Mouse (Mus musculus) liver, adult 2 months (tissue): Measurements from ENCODE around the gene Prune2. TPM values are rescaled to one million over a fixed set of nuclear protein-coding genes. Genes with fewer than 3 reads are reported as not detected.

Source experiments
- DNase-seq: peaks from one replicate; pipeline ENCODE4 v3.0.0-alpha.2; 2011; ENCODE audit warnings: low read depth, low spot score; ENCODE audit errors: extremely low read depth
- H3K27ac ChIP-seq: fragments of 200-500 bp; replicated peaks from 2 replicates; pipeline ENCODE4 v1.5.1; 2012; ENCODE audit warnings: low read depth, mild to moderate bottlenecking, control low read depth, inconsistent platforms, low read length; ENCODE audit not compliant: insufficient read depth
- H3K27me3 ChIP-seq: fragments of 200-500 bp; 2 replicates; pipeline ENCODE4 v1.6.1; 2012; ENCODE audit warnings: mild to moderate bottlenecking, moderate library complexity, low read length, inconsistent platforms; ENCODE audit not compliant: control insufficient read depth, insufficient read depth
- H3K36me3 ChIP-seq: fragments of 200-500 bp; 2 replicates; pipeline ENCODE4 v1.6.1; 2012; ENCODE audit warnings: low read length, inconsistent platforms; ENCODE audit not compliant: control insufficient read depth, insufficient read depth
- H3K4me1 ChIP-seq: fragments of 200-500 bp; 2 replicates; pipeline ENCODE4 v1.6.1; 2011; ENCODE audit warnings: low read length; ENCODE audit not compliant: control insufficient read depth, insufficient read depth
- H3K4me3 ChIP-seq: fragments of 200-500 bp; 2 replicates; pipeline ENCODE4 v1.5.1; 2011; ENCODE audit warnings: low read depth, mild to moderate bottlenecking, control low read depth, low read length, moderate library complexity; ENCODE audit not compliant: insufficient read depth
- H3K79me2 ChIP-seq: fragments of 200-500 bp; 2 replicates; pipeline ENCODE4 v1.6.1; 2012; ENCODE audit warnings: inconsistent platforms, mild to moderate bottlenecking, low read length, moderate library complexity; ENCODE audit not compliant: control insufficient read depth, insufficient read depth
- H3K9ac ChIP-seq: fragments of 200-500 bp; 2 replicates; pipeline ENCODE4 v1.6.1; 2012; ENCODE audit warnings: low read depth, mild to moderate bottlenecking, control low read depth, inconsistent platforms, low read length
- CTCF ChIP-seq: fragments of 200-500 bp; IDR thresholded peaks from 2 replicates; pipeline ENCODE4 v1.5.1; 2011; ENCODE audit warnings: low read depth, low read length, control low read depth
- POLR2A ChIP-seq: fragments of 200-500 bp; IDR thresholded peaks from 2 replicates; pipeline ENCODE4 v1.6.1; 2011; ENCODE audit warnings: low read length, control low read depth; ENCODE audit not compliant: insufficient read depth; ENCODE audit errors: extremely low read depth
- whole genome bisulfite sequencing: fragments of 180-500 bp; shearing (Covaris S2); methylation state at CpG from one replicate; pipeline ENCODE4 v1.1.7; 2018; 5-methylcytosine and 5-hydroxymethylcytosine counted together
- polyA plus RNA-seq: library from polyadenylated mRNA; depleted of rRNA; stranded (reverse); fragments of >200 nt; gene quantifications from 2 replicates; pipeline ENCODE4 v1.2.3, GENCODE M21; 2012
- total RNA-seq: library from RNA; depleted of rRNA; stranded (reverse); fragments of >200 nt; gene quantifications from 2 replicates; pipeline ENCODE4 v1.2.3, GENCODE M21; 2014

Gene Prune2
- total and polyA plus RNA-seq, 2 experiments: 0.06 to 0.55 TPM

DNA sequence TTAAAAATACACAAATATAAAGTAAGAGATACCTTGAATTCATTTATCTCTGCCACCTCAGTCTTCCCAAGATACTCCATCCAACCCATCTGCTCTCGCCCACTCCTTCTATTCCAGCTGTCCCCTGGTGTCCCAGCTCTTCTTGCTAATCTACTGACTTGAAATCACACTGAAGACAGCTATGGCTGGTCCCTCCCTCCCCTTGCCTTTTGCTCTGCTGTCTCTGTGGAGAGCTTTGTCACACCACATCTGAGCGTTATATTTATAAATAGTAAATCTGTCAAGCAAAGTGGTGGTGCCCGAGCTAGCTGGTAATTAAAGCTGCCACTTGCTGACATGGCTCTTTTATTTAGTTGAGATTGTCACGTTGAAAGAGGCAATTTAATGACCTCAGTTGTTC lies 224.6 kb downstream of the Prune2 start:
- Histone ChIP-seq H3K4me3 (no peak overlapping the region), H3K4me1 (no peaks in the 10 kb centered on the region), H3K79me2 (no peaks in the 10 kb centered on the region), H3K27ac (no peak overlapping the region), H3K36me3 (no peaks in the 10 kb centered on the region), H3K9ac (no peak overlapping the region), H3K27me3 (no peaks in the 10 kb centered on the region)
- no peak for TF ChIP-seq POLR2A
- 79% methylated on average over 4 of the region's 4 CpGs for WGBS
- DNase-seq: no peak

DNA sequence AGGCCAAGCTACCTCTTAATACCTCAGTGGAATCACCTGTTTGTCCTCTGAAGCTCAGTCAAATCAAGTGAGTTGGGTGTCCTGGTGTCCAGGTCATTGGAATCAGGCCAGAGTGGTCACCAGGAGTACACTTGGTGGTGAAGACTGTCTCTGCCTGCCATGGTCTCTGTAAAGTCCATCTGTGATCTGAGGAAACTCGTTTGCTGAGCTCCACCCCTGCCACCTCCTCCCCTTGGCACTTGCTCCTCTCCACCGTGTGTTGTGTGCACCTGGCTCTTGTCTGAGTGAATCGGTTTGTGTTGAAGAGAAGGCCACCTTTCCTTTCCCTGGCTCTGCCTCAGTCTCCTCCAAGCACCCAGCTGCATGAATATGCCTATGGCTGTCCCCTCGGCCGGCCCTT lies 238.8 kb downstream of the Prune2 start:
- 72% methylated on average over 5 of the region's 5 CpGs for WGBS
- Histone ChIP-seq H3K27ac (no peak overlapping the region), H3K27me3 (no peaks in the 10 kb centered on the region), H3K9ac (no peak overlapping the region), H3K79me2 (no peaks in the 10 kb centered on the region), H3K4me1 (no peaks in the 10 kb centered on the region), H3K36me3 (no peaks in the 10 kb centered on the region), H3K4me3 (no peak overlapping the region)
- TF ChIP-seq CTCF (no peak), POLR2A (no peak)
- no peak for DNase-seq

DNA sequence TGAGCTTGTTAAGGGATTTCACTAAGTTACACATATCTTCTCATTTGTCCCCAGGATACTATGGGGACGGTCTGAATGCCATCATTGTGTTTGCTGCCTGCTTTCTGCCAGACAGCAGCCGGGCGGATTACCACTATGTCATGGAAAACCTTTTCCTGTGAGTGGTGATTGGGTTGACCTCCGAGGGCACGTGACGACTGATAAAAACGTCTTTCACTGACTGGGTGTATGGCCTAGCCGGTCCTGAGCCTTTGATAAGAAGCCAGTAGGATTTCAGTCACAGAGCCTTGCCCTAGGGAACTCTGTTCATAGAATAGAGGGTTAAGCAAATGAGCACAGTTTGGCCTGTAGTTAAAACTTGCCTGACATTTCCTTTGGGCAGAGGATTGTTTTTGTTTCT lies 243.1 kb downstream of the Prune2 start:
- DNase-seq: no peak
- Histone ChIP-seq H3K4me1 (no peaks in the 10 kb centered on the region), H3K9ac (no peak overlapping the region), H3K27ac (no peak overlapping the region), H3K79me2 (no peaks in the 10 kb centered on the region), H3K4me3 (no peak overlapping the region), H3K36me3 (no peaks in the 10 kb centered on the region), H3K27me3 (no peaks in the 10 kb centered on the region)
- TF ChIP-seq POLR2A (no peak), CTCF (no peak)
- 46% methylated on average over 8 of the region's 8 CpGs for WGBS

DNA sequence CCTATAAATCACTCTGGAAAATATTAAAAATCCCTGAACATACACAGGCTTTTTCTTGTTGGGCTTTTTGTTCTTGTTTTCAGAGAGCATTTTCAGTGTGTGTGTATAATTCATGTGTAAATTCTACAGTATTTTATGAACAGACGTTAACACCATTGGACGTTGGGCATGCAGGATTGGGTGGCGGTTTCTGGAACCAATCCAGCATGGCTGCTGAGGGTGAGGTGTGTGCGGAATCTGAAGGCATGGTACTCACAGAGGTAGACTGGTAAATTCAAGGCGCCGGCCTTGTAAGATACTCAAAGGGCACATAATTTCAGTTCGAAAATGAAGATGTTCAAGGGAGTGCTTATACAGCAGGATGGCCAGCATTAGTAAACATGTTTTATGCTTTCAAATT lies 251.2 kb downstream of the Prune2 start:
- DNase-seq: no peak
- Histone ChIP-seq H3K27me3 (no peaks in the 10 kb centered on the region), H3K79me2 (no peaks in the 10 kb centered on the region), H3K27ac (no peak overlapping the region), H3K4me1 (no peaks in the 10 kb centered on the region), H3K36me3 (no peaks in the 10 kb centered on the region), H3K4me3 (no peak overlapping the region), H3K9ac (no peak overlapping the region)
- WGBS: 92% methylated on average over 7 of the region's 7 CpGs
- no peak for TF ChIP-seq POLR2A
- no peak for TF ChIP-seq CTCF

DNA sequence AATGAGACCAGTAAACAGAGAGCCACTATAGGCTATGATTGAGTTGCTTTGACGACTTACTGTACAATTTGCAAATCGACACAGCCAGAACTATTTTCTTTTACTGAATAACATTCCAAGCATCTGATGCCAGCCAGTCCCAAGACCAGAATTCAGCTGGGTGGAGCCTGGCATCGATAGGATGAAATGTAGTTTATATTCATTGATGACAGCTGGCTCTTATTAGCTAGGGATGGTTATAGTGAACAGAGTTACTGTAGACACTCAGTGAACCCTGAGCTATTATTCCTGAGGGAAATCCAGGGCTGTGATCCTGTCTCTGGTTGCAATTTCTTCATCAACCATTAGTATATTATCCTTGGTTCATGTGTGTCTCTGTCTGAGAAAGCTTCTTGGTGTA lies 254.6 kb downstream of the Prune2 start:
- WGBS: 76% methylated on average over 3 of the region's 3 CpGs
- TF ChIP-seq CTCF: no peak
- TF ChIP-seq POLR2A: no peak
- no peaks in the 10 kb centered on the region for H3K79me2 ChIP-seq

DNA sequence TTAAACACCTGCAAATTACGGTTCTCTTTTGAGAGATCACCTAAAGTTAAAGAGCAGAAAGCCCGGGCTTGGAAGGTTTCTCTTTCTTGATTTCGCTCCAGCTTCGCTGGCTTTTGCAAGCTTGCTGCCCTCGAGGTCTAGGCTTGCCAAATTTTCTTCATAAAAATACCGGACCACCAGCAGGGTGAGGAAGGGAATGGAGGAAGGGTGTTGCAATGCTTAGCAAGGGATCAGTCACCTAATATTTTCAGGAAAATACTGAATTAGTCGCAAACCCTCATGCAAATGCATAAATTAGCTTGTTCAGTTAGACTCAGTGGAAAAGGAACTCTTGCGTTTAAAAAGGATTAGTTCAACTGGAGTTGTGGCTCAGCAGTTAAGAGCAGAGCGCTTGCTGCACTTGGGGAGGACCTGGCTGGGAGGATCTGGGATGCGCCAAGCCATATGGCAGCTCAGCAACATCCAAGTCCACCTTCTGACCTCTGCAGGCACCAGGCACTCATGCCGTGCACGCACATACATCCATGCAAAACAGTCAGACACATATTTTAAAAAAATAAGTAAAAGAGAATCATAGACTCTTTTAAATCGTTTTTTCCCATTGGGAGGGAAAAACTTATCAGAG lies 259.1 kb downstream of the Prune2 start:
- 83% methylated on average over 13 of the region's 13 CpGs for WGBS
- H3K79me2 ChIP-seq: no peaks in the 10 kb centered on the region
- H3K4me1 ChIP-seq: no peaks in the 10 kb centered on the region
- no peak for DNase-seq
- no peak overlapping the region for H3K4me3 ChIP-seq
- no peak overlapping the region for H3K27ac ChIP-seq
- no peaks in the 10 kb centered on the region for H3K27me3 ChIP-seq
- TF ChIP-seq POLR2A (no peak), CTCF (no peak)
- no peak overlapping the region for H3K9ac ChIP-seq
- no peaks in the 10 kb centered on the region for H3K36me3 ChIP-seq

More for the DNA sequence above, 254.6 kb downstream of the Prune2 start:
- Histone ChIP-seq H3K4me1 (no peaks in the 10 kb centered on the region), H3K9ac (no peak overlapping the region), H3K27me3 (no peaks in the 10 kb centered on the region), H3K36me3 (no peaks in the 10 kb centered on the region), H3K27ac (no peak overlapping the region), H3K4me3 (no peak overlapping the region)
- no peak for DNase-seq
